Mouse (Mus musculus) limb, embryonic 10.5 days (tissue): ENCODE measurements at regions not wholly inside any gene's neighbourhood (a gene's known extent, or its start where the extent isn't known, plus 50 kb on each side); places are given as distances from the start of the nearest gene placed in this dataset.

ENCODE experiments used
- DNase-seq: peaks from one replicate; pipeline ENCODE4 v3.0.0-alpha.2; 2017; ENCODE audit warnings: low spot score
- H3K27ac ChIP-seq: fragments of 300-500 bp; sonication (generic); 2 replicates; pipeline ENCODE4 v1.5.1; 2016; ENCODE audit warnings: mild to moderate bottlenecking
- H3K27me3 ChIP-seq: fragments of 300-500 bp; sonication (generic); 2 replicates; pipeline ENCODE4 v1.6.1; 2016; ENCODE audit warnings: low read depth, mild to moderate bottlenecking; ENCODE audit not compliant: poor library complexity, severe bottlenecking
- H3K36me3 ChIP-seq: fragments of 300-500 bp; sonication (generic); 2 replicates; pipeline ENCODE4 v1.6.1; 2016; ENCODE audit warnings: mild to moderate bottlenecking, moderate library complexity
- H3K4me1 ChIP-seq: fragments of 300-500 bp; sonication (generic); 2 replicates; pipeline ENCODE4 v1.6.1; 2016
- H3K4me3 ChIP-seq: fragments of 300-500 bp; sonication (generic); 2 replicates; pipeline ENCODE4 v1.5.1; 2016; ENCODE audit warnings: mild to moderate bottlenecking, moderate library complexity
- H3K9me3 ChIP-seq: fragments of 300-500 bp; sonication (generic); replicated peaks from 2 replicates; pipeline ENCODE4 v1.6.1; 2016; ENCODE audit warnings: mild to moderate bottlenecking
- WGBS: fragments of 180-500 bp; shearing (Covaris S2); methylation state at CpG from one replicate; pipeline ENCODE4 v1.1.7; 2016; 5-methylcytosine and 5-hydroxymethylcytosine counted together

DNA sequence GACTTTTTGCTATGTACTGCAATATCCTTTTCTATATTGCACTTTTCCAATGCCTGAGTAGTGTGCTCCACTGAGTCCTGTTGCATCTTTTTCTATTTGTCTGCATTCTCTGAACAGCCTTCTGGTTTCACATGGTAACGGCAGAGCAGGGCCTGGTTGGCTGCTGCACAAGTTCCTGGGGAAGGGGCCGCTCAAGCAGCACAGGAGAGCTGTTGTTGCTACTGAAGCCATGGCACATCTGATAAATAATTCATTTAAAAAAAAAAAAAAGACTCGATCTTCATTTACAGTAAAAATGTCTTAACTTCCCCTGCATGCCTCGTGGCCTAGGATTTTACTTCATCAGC is 127.2 kb downstream of the Atp6ap1l start:
- H3K27me3 ChIP-seq: no peaks in the 10 kb centered on the region
- no peak overlapping the region for H3K27ac ChIP-seq
- H3K4me1 ChIP-seq: no peaks in the 10 kb centered on the region
- 88% methylated on average over 4 of the region's 4 CpGs for WGBS
- DNase-seq: no peak
- H3K9me3 ChIP-seq: no peaks in the 10 kb centered on the region
- H3K4me3 ChIP-seq: no peak overlapping the region
- no peaks in the 10 kb centered on the region for H3K36me3 ChIP-seq

- H3K27ac ChIP-seq: no peak overlapping the region
- no peak for DNase-seq
- no peaks in the 10 kb centered on the region for H3K9me3 ChIP-seq
- 96% methylated on average over 5 of the region's 5 CpGs for WGBS
- no peaks in the 10 kb centered on the region for H3K36me3 ChIP-seq
- H3K4me1 ChIP-seq: no peaks in the 10 kb centered on the region
- H3K27me3 ChIP-seq: no peaks in the 10 kb centered on the region
- H3K4me3 ChIP-seq: no peak overlapping the region
Observed at GRCm38 (mm10) chr13:90777123-90777951, 127.8 kb downstream of the Atp6ap1l start.

GRCm38 (mm10) chr13:90762154-90762553 is 143.0 kb downstream of the Atp6ap1l start:
- WGBS: 19% methylated on average over 2 of the region's 2 CpGs
- DNase-seq: peak; percentile 66
- H3K4me3 ChIP-seq: no peak overlapping the region
- H3K9me3 ChIP-seq: no peaks in the 10 kb centered on the region
- H3K27ac ChIP-seq: peak overlapping the region; percentile 53
- no peaks in the 10 kb centered on the region for H3K27me3 ChIP-seq
- peaks cover 51% of the 10 kb centered on the region for H3K4me1 ChIP-seq
- no peaks in the 10 kb centered on the region for H3K36me3 ChIP-seq

DNA sequence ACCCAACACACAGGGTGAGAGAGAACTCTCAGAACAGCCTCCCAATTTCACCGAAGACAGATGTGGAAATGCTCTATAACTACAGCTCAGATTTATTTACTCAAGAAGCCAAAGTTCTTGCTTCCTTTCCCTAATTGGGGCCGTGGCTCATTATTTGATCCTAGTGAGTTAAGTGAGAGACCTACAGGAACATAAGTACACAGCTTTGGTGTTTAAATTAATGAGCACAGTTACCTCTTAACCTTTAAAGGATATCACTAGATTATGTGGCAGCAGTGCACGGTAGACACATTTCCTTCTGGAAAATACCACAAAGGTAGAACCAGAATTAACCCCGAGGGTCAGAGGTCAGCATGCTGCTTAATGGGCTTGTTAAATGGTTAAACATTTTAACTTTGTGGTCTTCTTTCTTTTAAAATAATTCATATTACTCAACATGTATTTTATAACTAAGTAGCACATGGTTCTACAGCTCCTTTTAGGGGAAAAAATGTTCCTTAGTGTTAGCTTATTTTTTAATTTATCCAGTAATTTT is 144.6 kb downstream of the Atp6ap1l start:
- Histone ChIP-seq H3K4me3 (no peak overlapping the region), H3K27me3 (no peaks in the 10 kb centered on the region), H3K36me3 (no peaks in the 10 kb centered on the region), H3K9me3 (no peaks in the 10 kb centered on the region), H3K4me1 (peaks cover 51% of the 10 kb centered on the region), H3K27ac (peak overlapping the region; percentile 53)
- 18% methylated on average over 4 of the region's 4 CpGs for WGBS
- peak; percentile 41 for DNase-seq

DNA sequence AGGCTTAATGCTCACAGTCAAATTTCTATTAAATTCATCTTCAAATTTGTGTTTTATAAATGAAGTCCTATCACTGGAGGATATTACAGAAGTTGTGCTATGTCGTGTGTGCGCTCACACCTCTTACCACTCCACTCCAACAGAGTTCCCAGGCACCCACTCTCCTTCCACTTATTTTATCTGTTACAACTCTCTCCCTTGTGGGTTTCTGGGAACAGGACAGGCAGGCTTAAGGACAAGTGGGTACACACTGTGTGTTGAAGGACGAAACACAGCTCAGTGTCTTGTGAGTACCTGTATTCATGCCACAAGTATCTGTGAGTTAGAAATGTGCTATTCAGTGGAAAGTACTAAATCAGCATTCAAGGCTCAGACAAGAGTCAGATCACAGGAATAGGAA is 150.7 kb downstream of the Atp6ap1l start:
- Histone ChIP-seq H3K4me1 (0 out of 2 replicates have a peak, but pooled peaks cover 7% of the 10 kb centered on the region), H3K4me3 (no peak overlapping the region), H3K27ac (no peak overlapping the region), H3K9me3 (no peaks in the 10 kb centered on the region), H3K36me3 (no peaks in the 10 kb centered on the region), H3K27me3 (no peaks in the 10 kb centered on the region)
- 89% methylated on average over 3 of the region's 3 CpGs for WGBS
- no peak for DNase-seq

DNA sequence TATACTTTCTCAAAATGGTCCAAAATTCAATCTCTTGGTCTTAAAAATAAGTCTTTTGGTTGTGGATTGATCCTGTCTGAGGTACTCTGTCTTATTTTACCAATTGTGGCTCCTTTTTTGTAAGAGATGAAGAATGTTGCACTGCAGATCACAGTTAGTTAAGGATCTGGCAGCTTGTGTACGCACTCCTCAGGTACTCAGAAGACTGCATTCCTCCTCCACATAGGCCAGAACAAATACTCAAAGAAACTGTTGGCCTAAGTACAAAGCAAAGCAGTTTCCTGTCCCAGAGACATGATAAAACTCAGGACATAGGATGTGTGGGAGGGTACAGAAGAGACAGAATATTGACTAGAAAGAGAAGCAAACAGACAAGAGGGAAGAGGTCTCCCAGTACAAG is 155.4 kb downstream of the Atp6ap1l start:
- no peaks in the 10 kb centered on the region for H3K27me3 ChIP-seq
- H3K36me3 ChIP-seq: no peaks in the 10 kb centered on the region
- 81% methylated on average over 1 of the region's 1 CpGs for WGBS
- DNase-seq: no peak
- no peak overlapping the region for H3K27ac ChIP-seq
- no peak overlapping the region for H3K4me3 ChIP-seq
- no peaks in the 10 kb centered on the region for H3K9me3 ChIP-seq
- no peaks in the 10 kb centered on the region for H3K4me1 ChIP-seq

GRCm38 (mm10) chr13:90745063-90745462 is 160.1 kb downstream of the Atp6ap1l start:
- DNase-seq: no peak
- H3K36me3 ChIP-seq: no peaks in the 10 kb centered on the region
- no peaks in the 10 kb centered on the region for H3K27me3 ChIP-seq
- H3K4me3 ChIP-seq: no peak overlapping the region
- H3K4me1 ChIP-seq: no peaks in the 10 kb centered on the region
- no peaks in the 10 kb centered on the region for H3K9me3 ChIP-seq
- WGBS: 42% methylated on average over 1 of the region's 1 CpGs
- no peak overlapping the region for H3K27ac ChIP-seq

- Histone ChIP-seq H3K36me3 (no peaks in the 10 kb centered on the region), H3K27me3 (no peaks in the 10 kb centered on the region), H3K27ac (no peak overlapping the region), H3K4me3 (no peak overlapping the region), H3K9me3 (no peaks in the 10 kb centered on the region), H3K4me1 (no peaks in the 10 kb centered on the region)
- WGBS: 81% methylated on average over 4 of the region's 4 CpGs
- no peak for DNase-seq
Observed at GRCm38 (mm10) chr13:90742615-90743402, 162.3 kb downstream of the Atp6ap1l start.

- Histone ChIP-seq H3K27ac (no peak overlapping the region), H3K4me1 (no peaks in the 10 kb centered on the region), H3K9me3 (no peaks in the 10 kb centered on the region), H3K27me3 (no peaks in the 10 kb centered on the region), H3K36me3 (no peaks in the 10 kb centered on the region), H3K4me3 (no peak overlapping the region)
- 86% methylated on average over 1 of the region's 1 CpGs for WGBS
- no peak for DNase-seq
Observed at GRCm38 (mm10) chr13:90739797-90740196, 165.4 kb downstream of the Atp6ap1l start.

- Histone ChIP-seq H3K9me3 (no peaks in the 10 kb centered on the region), H3K27ac (no peak overlapping the region), H3K4me1 (no peaks in the 10 kb centered on the region), H3K27me3 (no peaks in the 10 kb centered on the region), H3K4me3 (no peak overlapping the region), H3K36me3 (no peaks in the 10 kb centered on the region)
- 91% methylated on average over 3 of the region's 3 CpGs for WGBS
- no peak for DNase-seq
Observed at GRCm38 (mm10) chr13:90738513-90738912, 166.6 kb downstream of the Atp6ap1l start.

- Histone ChIP-seq H3K36me3 (no peaks in the 10 kb centered on the region), H3K4me3 (no peak overlapping the region), H3K27ac (no peak overlapping the region), H3K9me3 (no peaks in the 10 kb centered on the region), H3K27me3 (no peaks in the 10 kb centered on the region), H3K4me1 (no peaks in the 10 kb centered on the region)
- DNase-seq: no peak
- WGBS: 95% methylated on average over 3 of the region's 3 CpGs
Observed at GRCm38 (mm10) chr13:90733265-90733664, 171.9 kb downstream of the Atp6ap1l start.

DNA sequence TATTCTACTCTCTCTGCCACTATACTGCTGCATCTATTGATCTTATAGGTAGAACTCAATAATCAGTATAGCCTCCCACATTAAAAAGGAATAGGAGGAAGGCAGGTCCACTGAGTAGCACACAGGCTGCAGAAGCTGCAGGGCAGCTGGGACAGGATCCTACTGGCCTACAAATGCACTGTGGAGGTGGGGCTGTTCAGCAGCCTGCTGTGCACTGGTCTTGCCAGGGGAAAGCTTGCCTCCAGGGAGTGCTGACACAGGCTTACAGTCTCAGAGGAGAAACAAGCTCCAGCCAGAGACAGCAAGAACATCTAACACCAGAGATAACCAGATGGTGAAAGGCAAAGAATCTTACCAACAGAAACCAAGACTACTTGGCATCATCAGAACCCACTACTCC is 176.1 kb downstream of the Atp6ap1l start:
- no peak for DNase-seq
- Histone ChIP-seq H3K27ac (no peak overlapping the region), H3K9me3 (no peaks in the 10 kb centered on the region), H3K4me3 (no peak overlapping the region), H3K4me1 (0 out of 2 replicates have a peak, but pooled peaks cover 4% of the 10 kb centered on the region), H3K36me3 (no peaks in the 10 kb centered on the region), H3K27me3 (no peaks in the 10 kb centered on the region)

- 73% methylated on average over 4 of the region's 4 CpGs for WGBS
- no peaks in the 10 kb centered on the region for H3K27me3 ChIP-seq
- H3K27ac ChIP-seq: no peak overlapping the region
- H3K9me3 ChIP-seq: no peaks in the 10 kb centered on the region
- H3K4me3 ChIP-seq: no peak overlapping the region
- H3K4me1 ChIP-seq: peaks cover 16% of the 10 kb centered on the region
- H3K36me3 ChIP-seq: no peaks in the 10 kb centered on the region
- no peak for DNase-seq
Observed at GRCm38 (mm10) chr13:90727816-90728215, 177.3 kb downstream of the Atp6ap1l start.
